ENCODE assay signal across 24 mouse cellular contexts in genomic region chr12:53695324-53695723, GRCm38 (mm10).
DNase-seq lines count a peak whose midpoint lies in the region; ATAC-seq and TF ChIP-seq lines count a peak whose summit lies in the region.
"Had no signal": no experiment of that assay in that cellular context is flagged by ENCODE, and none has a peak within 500 bp of the region (broad histone marks: within the 10 kb centered on the region; RNA-seq: fewer than 3 reads in every experiment).

No protein-coding gene starts in this region.

- no peak for TF ChIP-seq POLR2A in heart, adult 2 months (IDR thresholded peaks at IDR 0.05; ENCODE audit: insufficient read depth, low read depth, low read length)
- TF ChIP-seq POLR2A in CH12.LX (IDR thresholded peaks at IDR 0.05; ENCODE audit: low read depth, low read length) (no peak), MEL (IDR thresholded peaks at IDR 0.05; ENCODE audit: control insufficient read depth in 1 of 2, insufficient read depth in 1 of 2, low read depth in 1 of 2, low read length in 2 of 2, poor library complexity in 1 of 2) (no peak)

- H3K4me1 ChIP-seq in heart, adult 2 months (ENCODE audit: control insufficient read depth, insufficient read depth, low read length): no peaks in the 10 kb centered on the region
- H3K4me1 ChIP-seq in CH12.LX (ENCODE audit: control insufficient read depth in 1 of 2, insufficient read depth in 2 of 2): no peaks in the 10 kb centered on the region
- no peaks in the 10 kb centered on the region for H3K4me1 ChIP-seq in ES-E14 (ENCODE audit: control insufficient read depth in 2 of 2, insufficient read depth in 2 of 2, low read length in 2 of 2, poor library complexity in 1 of 2)
- no peaks in the 10 kb centered on the region for H3K4me1 ChIP-seq in MEL (ENCODE audit: control insufficient read depth in 1 of 2, insufficient read depth in 2 of 2, low read length in 2 of 2)
- H3K4me1 ChIP-seq in kidney, embryonic 14.5 days (ENCODE audit: control insufficient read depth, insufficient read depth, low read length): no peaks in the 10 kb centered on the region

- H3K9ac ChIP-seq in heart, adult 2 months (ENCODE audit: low read depth, low read length): no peak overlapping the region
- H3K9ac ChIP-seq in CH12.LX (ENCODE audit: insufficient read depth, low read depth) (no peak overlapping the region), ES-E14 (ENCODE audit: insufficient read depth, low read depth, low read length, poor library complexity, severe bottlenecking) (no peak overlapping the region), MEL (ENCODE audit: control insufficient read depth, low read depth, low read length, poor library complexity, severe bottlenecking) (no peak overlapping the region)
- no peak overlapping the region for H3K9ac ChIP-seq in kidney, embryonic 14.5 days (ENCODE audit: low read depth, low read length)

- no peak for TF ChIP-seq CTCF in heart, adult 2 months (IDR thresholded peaks at IDR 0.05)
- no peak for TF ChIP-seq CTCF in CH12.LX (conservative IDR thresholded peaks at IDR 0.05 in 1 of 2, IDR thresholded peaks at IDR 0.05 in 1 of 2; ENCODE audit: low read depth in 2 of 2, low read length in 2 of 2)
- TF ChIP-seq CTCF in MEL (IDR thresholded peaks at IDR 0.05 in 2 of 3, conservative IDR thresholded peaks at IDR 0.05 in 1 of 3; ENCODE audit: control insufficient read depth in 1 of 3, insufficient read depth in 1 of 3, low read depth in 2 of 3, low read length in 3 of 3, poor library complexity in 1 of 3, severe bottlenecking in 1 of 3): no peak

- H3K4me3 ChIP-seq in heart, adult 2 months: no peak overlapping the region
- H3K4me3 ChIP-seq in CH12.LX (replicated peaks in 1 of 3; ENCODE audit: low read depth in 2 of 3, low read length in 2 of 3, poor library complexity in 1 of 3): no peak overlapping the region
- H3K4me3 ChIP-seq in ES-E14 (ENCODE audit: insufficient read depth in 1 of 2, low read depth in 1 of 2, low read length in 2 of 2, poor library complexity in 1 of 2, severe bottlenecking in 1 of 2): no peak overlapping the region
- no peak overlapping the region for H3K4me3 ChIP-seq in MEL (ENCODE audit: control insufficient read depth in 1 of 2, insufficient read depth in 1 of 2, low read depth in 2 of 2, low read length in 2 of 2)
- H3K4me3 ChIP-seq in kidney, embryonic 14.5 days (ENCODE audit: low read length): no peak overlapping the region

- WGBS in heart, adult 2 months: 91% methylated on average over 3 of the region's 3 CpGs
- WGBS in kidney, embryonic 14.5 days: 89% methylated on average over 3 of the region's 3 CpGs

- H3K27me3 ChIP-seq in heart, adult 2 months (ENCODE audit: control insufficient read depth, insufficient read depth, low read length): no peaks in the 10 kb centered on the region
- H3K27me3 ChIP-seq in CH12.LX (replicated peaks) (no peaks in the 10 kb centered on the region), MEL (ENCODE audit: control insufficient read depth in 1 of 2, insufficient read depth in 2 of 2, low read length in 2 of 2) (no peaks in the 10 kb centered on the region)
- H3K27me3 ChIP-seq in kidney, embryonic 14.5 days (ENCODE audit: control insufficient read depth, insufficient read depth, low read length): no peaks in the 10 kb centered on the region
- H3K27me3 ChIP-seq: Patski had no signal

- DNase-seq in heart, adult 11 months: peak; percentile 4
- no peak for DNase-seq in heart, adult 2 months
- DNase-seq in CH12.LX (ENCODE audit: extremely low read depth): no peak
- DNase-seq in ES-E14 (ENCODE audit: low read depth, low spot score): no peak
- DNase-seq in MEL (ENCODE audit: low read depth, low spot score): no peak
- no peak for DNase-seq in cerebellum, postnatal 25 days
- DNase-seq: adrenal gland, adult 2 months; adrenal gland, adult 8-10 months; adrenal gland, postnatal 10 days; adrenal gland, postnatal 14 days; adrenal gland, postnatal 25 days; adrenal gland, postnatal 36 days; B cell, adult 2 months; cerebellum, adult 11 months; cerebellum, adult 11-12 months; cerebellum, adult 18-20 months; cerebellum, adult 2 months; cerebellum, adult 8-10 months had no signal

- intact Hi-C loops in heart, adult 2 months (cut with DNase I): no loop called here

- no peaks in the 10 kb centered on the region for H3K36me3 ChIP-seq in heart, adult 2 months (ENCODE audit: control insufficient read depth, insufficient read depth, low read length)
- no peaks in the 10 kb centered on the region for H3K36me3 ChIP-seq in CH12.LX (replicated peaks in 1 of 2; ENCODE audit: control insufficient read depth in 1 of 2, insufficient read depth in 1 of 2, low read length in 1 of 2)
- no peaks in the 10 kb centered on the region for H3K36me3 ChIP-seq in ES-E14 (ENCODE audit: control insufficient read depth, insufficient read depth, low read length, poor library complexity, severe bottlenecking)
- H3K36me3 ChIP-seq in MEL (ENCODE audit: control insufficient read depth in 1 of 2, insufficient read depth in 2 of 2, low read length in 2 of 2): no peaks in the 10 kb centered on the region
- H3K36me3 ChIP-seq in kidney, embryonic 14.5 days (ENCODE audit: control insufficient read depth, insufficient read depth, low read length): no peaks in the 10 kb centered on the region
- H3K36me3 ChIP-seq: G1E had no signal

- no peak for TF ChIP-seq EP300 in heart, adult 2 months (IDR thresholded peaks at IDR 0.05; ENCODE audit: insufficient read depth, low read depth, low read length)
- no peak for TF ChIP-seq EP300 in CH12.LX (IDR thresholded peaks at IDR 0.05; ENCODE audit: low read length)
- no peak for TF ChIP-seq EP300 in MEL (IDR thresholded peaks at IDR 0.05; ENCODE audit: low read depth in 1 of 2, low read length in 2 of 2)

- dilution Hi-C loops in CH12.LX (cut with MboI; ENCODE audit: extremely low pct_ligation_motif_present, extremely low pct_unique_long_range_greater_than_20kb, low sequenced_read_pairs): no loop called here

- in situ Hi-C loops in CH12.LX (cut with MboI; ENCODE audit: low pct_ligation_motif_present, low pct_unique_long_range_greater_than_20kb, low sequenced_read_pairs): no loop called here
- in situ Hi-C loops in ES-E14 (cut with MboI; ENCODE audit: low sequenced_read_pairs in 2 of 2, unreplicated experiment in 2 of 2): no loop called here

- no peak overlapping the region for H3K4me2 ChIP-seq in CH12.LX (ENCODE audit: insufficient read depth, low read depth, poor library complexity, severe bottlenecking)
- no peak overlapping the region for H3K4me2 ChIP-seq in kidney, embryonic 14.5 days (replicated peaks; ENCODE audit: low read depth, low read length)

- no peak for TF ChIP-seq RAD21 in CH12.LX (IDR thresholded peaks at IDR 0.05; ENCODE audit: low read depth, low read length)
- TF ChIP-seq RAD21 in MEL (IDR thresholded peaks at IDR 0.05; ENCODE audit: low read depth, low read length): no peak

- no peak overlapping the region for H3K27ac ChIP-seq in heart, adult 2 months
- H3K27ac ChIP-seq in CH12.LX (ENCODE audit: insufficient read depth, low read depth) (no peak overlapping the region), ES-E14 (ENCODE audit: insufficient read depth, low read depth, low read length, poor library complexity, severe bottlenecking) (no peak overlapping the region), MEL (ENCODE audit: control insufficient read depth, low read depth, low read length) (no peak overlapping the region)
- no peak overlapping the region for H3K27ac ChIP-seq in kidney, embryonic 14.5 days (ENCODE audit: low read depth, low read length)

- H3K79me2 ChIP-seq in heart, adult 2 months (replicated peaks; ENCODE audit: control insufficient read depth, insufficient read depth, low read length): no peaks in the 10 kb centered on the region
- no peaks in the 10 kb centered on the region for H3K79me2 ChIP-seq in CH12.LX (replicated peaks; ENCODE audit: control insufficient read depth, extremely low read depth, insufficient read depth, poor library complexity, severe bottlenecking)
- no peaks in the 10 kb centered on the region for H3K79me2 ChIP-seq in MEL (ENCODE audit: control insufficient read depth, insufficient read depth, low read length, poor library complexity)

- ATAC-seq in erythroblast, adult 5-6 weeks (replicated peaks; ENCODE audit: low FRiP score, poor library complexity, severe bottlenecking): no peak
- no peak for ATAC-seq in kidney, embryonic 14.5 days (ENCODE audit: low FRiP score, low TSS enrichment)
- ATAC-seq: activated CD4-positive, CD25-positive, alpha-beta regulatory T cell, adult 4 months; CD4-positive, CD25-positive, alpha-beta regulatory T cell, adult 4 months; Patski had no signal

- H3K9me3 ChIP-seq in CH12.LX (replicated peaks; ENCODE audit: low read length) (no peaks in the 10 kb centered on the region), ES-E14 (ENCODE audit: control insufficient read depth, insufficient read depth, low read depth, low read length) (no peaks in the 10 kb centered on the region), MEL (replicated peaks; ENCODE audit: insufficient read depth, low read length) (no peaks in the 10 kb centered on the region)
- no peaks in the 10 kb centered on the region for H3K9me3 ChIP-seq in kidney, embryonic 14.5 days (ENCODE audit: control insufficient read depth, low read length)

TF ChIP-seq in CH12.LX, 34 proteins besides CTCF, POLR2A, EP300 and RAD21 (continues in another document):
- TF ChIP-seq CHD1 (IDR thresholded peaks at IDR 0.05; ENCODE audit: low read depth, low read length) (no peak), E2F4 (IDR thresholded peaks at IDR 0.05; ENCODE audit: insufficient replicate concordance, low read depth, low read length) (no peak), ZNF384 (IDR thresholded peaks at IDR 0.05; ENCODE audit: low read depth, low read length) (no peak), MAFK (IDR thresholded peaks at IDR 0.05; ENCODE audit: insufficient replicate concordance, low read length) (peak; percentile 85), SIN3A (IDR thresholded peaks at IDR 0.05; ENCODE audit: low read length) (no peak)

TF ChIP-seq in ES-E14, 5 proteins besides CTCF, POLR2A, EP300 and RAD21:
- TF ChIP-seq HCFC1 (IDR thresholded peaks at IDR 0.05; ENCODE audit: borderline replicate concordance, insufficient read depth, low read length): no peak
- TF ChIP-seq MAFK (IDR thresholded peaks at IDR 0.05; ENCODE audit: insufficient read depth, low read depth, low read length): peak; percentile 88

TF ChIP-seq in MEL, 35 proteins besides CTCF, POLR2A, EP300 and RAD21:
- TF ChIP-seq MAFK (IDR thresholded peaks at IDR 0.05; ENCODE audit: borderline replicate concordance, low read depth, low read length): 0 out of 2 replicates have a peak, but pooled peaks have one; percentile 24
- no peak for TF ChIP-seq NRF1 (IDR thresholded peaks at IDR 0.05; ENCODE audit: insufficient read depth, low read depth, low read length, poor library complexity, severe bottlenecking)
